Mouse (Mus musculus) lung, adult 18-20 months (tissue): ENCODE measurements around the gene Cntnap2.

Source experiments
- DNase-seq, 2 experiments: peaks; one replicate each; pipeline ENCODE4 v3.0.0; 2022; ENCODE audit warnings: mixed read lengths in 2 of 2

The Cntnap2 gene

GRCm38 (mm10) chr6:45059091-45059490 lies at the start of gene Cntnap2:
Cntnap2 (plus strand) TSS chr6:45059357.
- no peak for DNase-seq

GRCm38 (mm10) chr6:45026011-45026682 lies 33.0 kb upstream of the Cntnap2 start:
- DNase-seq, result no peak

GRCm38 (mm10) chr6:45039454-45039853 lies 19.7 kb upstream of the Cntnap2 start:
- no peak for DNase-seq

DNA sequence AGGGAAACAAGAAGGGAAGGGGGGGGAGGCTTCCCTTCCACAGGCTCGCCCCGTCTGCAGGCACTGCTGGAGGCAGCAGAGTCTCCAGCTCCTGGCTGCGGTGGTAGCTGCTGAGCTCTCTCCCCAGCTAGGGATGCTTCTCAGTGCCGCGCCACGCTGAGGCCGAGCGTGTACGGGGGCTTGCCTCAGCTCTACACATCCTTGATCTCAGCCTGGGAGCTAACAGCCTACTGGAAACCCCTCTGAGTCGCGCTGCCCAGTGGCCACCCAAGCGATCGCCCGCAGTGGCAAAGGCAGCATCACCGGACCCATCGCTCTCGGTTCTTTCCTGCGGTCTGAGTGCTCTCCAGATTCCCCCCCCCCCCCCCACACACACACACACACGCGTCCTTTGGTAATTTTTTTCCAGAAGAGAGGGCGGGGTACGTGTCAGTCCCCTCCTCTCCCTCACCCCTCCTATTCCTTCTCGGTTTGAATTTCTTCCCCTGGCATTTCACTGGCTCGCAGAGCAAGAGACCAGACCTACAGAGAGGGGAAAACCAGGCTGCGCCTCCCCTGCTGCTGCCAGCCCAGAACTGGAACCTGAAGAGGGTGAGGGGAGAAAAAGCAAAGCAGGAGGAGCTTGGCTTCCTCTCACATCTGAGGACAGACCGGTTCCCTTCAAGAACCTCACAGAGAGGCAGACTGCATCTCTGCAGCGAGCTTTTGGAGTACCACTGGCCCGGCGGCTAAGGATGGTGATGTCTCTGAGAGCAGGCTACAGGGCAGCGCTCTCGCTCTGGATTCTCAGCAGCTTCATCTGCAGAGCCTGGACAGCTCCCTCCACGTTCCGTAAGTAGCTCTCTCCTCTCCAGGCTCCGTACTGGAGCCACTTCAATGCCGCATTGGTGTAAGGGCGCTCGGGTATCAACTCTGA lies 657 bp downstream of the Cntnap2 start:
- DNase-seq, result no peak

DNA sequence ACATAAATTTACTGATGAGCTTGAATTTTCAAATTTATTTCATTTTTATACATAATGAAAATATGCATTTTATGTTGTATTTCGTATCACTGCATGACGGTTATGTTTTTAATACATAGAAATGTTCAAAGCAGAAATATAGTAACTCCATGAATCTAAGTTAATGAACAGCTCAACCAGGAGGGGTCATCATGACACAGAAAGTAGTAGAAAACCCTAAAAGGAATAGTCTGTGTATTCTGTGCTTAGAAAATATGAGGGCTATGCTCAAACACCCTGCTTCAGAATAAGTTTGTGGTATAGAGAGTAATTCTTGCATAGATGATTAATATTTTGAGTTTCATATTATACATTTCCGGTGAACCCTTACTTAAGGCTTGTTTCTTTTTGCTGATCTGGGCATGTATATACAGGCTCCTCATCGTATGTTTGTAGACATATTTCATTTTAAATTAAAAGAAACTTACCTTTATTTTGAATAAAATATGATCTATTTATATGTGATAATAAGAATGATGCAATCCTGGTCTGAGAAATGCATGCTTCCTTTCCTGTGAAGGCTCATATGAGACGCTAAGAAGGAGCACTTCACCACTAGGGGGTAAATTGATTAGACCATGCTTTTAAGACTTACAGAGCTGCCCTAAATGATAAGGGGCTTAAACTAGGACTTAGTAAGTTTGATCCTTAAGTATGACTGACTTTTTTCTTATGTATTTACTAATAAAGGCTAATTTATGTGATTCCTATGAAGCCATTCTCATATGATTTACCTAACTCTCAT lies 3.2 kb downstream of the Cntnap2 start:
- DNase-seq, result no peak

DNA sequence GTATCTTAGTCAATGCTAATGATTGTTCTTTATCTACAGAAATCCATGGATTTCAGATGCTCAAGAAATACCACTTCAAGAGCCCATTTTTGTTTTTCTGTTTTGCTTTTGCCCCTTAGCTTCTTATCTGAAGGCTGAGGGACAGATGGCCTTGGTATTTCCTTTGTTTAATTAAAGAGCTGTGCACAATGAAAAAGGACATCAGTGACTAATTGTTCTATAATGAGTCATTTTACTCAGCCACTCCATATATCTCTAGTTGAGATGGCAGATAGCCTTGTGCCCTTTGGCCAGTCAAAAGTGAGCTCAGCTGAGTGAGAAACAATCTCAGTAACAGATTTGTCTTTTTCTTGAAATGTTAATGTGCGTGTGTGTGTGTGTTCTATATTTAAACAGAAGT lies 29.1 kb downstream of the Cntnap2 start:
- DNase-seq, result no peak

GRCm38 (mm10) chr6:45113613-45114012 lies 54.5 kb downstream of the Cntnap2 start:
- no peak for DNase-seq

- DNase-seq, result no peak
Measured at GRCm38 (mm10) chr6:45144882-45145281, 85.7 kb downstream of the Cntnap2 start.

DNA sequence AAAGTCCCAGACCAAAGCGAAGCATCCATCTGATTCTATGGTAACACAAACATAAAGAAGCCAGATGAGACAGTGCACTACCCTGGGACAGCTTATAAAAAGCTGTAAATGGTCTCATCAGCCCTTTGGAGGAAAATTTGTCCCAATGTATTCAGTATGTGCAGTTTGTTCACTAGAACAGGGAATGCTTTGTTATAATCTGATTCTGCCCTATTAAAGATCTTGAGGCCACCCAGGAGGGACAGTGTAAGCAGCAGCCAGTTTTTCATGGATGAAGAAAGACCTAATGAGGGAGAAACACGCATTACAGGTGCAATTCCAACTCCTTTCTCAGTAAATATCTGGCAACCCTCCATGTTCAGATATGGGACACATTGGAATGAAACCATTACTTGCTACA lies 145.9 kb downstream of the Cntnap2 start:
- no peak for DNase-seq

DNA sequence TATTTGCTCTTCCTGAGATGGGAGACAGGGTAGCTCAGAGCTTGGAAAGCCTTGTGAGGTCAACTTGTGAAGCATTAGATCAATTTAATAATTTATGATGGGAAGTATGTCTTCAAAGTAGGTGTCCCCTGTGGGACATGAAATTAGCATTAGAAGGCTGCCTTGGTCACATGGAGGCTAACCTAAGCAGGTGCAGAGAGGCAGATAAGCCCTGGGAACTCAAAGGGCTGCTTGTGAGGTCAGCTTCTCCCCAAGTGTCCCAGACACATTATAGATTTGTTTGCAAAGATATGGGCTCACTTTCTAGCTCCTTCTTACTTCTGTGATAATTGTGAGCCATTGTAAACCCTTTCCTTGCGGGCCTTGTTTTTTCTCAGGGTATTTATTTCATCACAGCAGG lies 155.2 kb downstream of the Cntnap2 start:
- no peak for DNase-seq

- DNase-seq, result no peak
Measured at GRCm38 (mm10) chr6:45229002-45229401, 169.8 kb downstream of the Cntnap2 start.

GRCm38 (mm10) chr6:45232571-45232970 lies 173.4 kb downstream of the Cntnap2 start:
- DNase-seq, result no peak

DNA sequence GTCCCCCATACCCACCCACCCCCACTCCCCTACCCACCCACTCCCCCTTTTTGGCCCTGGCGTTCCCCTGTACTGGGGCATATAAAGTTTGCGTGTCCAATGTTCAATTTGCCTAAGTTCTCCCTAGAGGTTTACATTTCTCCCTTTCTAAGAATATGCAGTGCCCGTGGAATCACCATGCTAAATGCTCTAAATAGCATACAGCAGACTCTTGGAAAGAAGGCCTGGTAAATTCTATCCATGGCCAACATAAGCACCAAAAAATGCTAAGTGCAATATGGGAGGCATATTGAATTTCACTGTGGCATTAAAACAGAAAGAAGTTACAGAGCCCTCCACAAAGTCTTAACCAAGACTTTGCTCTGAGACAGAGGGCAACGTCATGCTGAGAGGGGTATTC lies 177.4 kb downstream of the Cntnap2 start:
- DNase-seq, result no peak

GRCm38 (mm10) chr6:45238117-45238516 lies 179.0 kb downstream of the Cntnap2 start:
- no peak for DNase-seq

- DNase-seq, result peak in 1 of 2 experiments; percentile 1
Measured at GRCm38 (mm10) chr6:45241218-45241617, 182.1 kb downstream of the Cntnap2 start.

DNA sequence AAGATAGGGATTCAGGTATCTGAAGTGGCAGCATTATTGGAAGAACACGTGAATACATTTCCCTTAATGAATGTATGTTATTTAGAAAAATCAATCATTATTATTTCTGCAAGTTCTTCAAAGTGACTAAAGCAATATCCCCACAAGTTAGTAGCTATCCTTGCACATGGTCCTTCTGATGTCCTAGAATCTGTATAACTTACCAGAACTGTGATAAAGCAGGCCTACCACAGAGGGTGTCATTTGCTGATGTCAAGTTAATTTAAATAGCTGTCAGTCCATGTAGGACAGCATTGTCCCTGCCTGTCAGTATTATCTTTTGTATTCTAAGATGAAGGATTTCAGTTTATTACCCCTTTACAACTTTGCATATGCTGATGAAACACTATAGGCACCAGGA lies 185.5 kb downstream of the Cntnap2 start:
- no peak for DNase-seq

DNA sequence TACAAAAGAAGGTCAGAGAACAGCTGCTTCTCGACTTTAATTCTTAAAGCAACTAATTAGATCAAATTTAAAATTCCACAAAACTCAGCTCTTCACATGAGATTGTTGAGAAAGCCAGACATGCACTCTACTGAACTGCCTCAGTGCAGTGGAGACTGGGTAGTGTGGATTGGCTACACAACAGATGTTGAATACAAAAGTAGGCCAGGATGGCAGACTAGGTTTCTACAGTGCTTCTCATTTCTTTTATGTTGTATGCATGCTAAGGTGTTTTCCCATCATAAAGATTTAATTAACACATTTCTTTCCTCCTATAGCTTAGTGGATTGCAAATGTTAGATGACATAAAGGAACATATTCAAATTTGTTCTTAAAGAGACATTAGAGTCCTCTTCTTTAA lies 198.9 kb downstream of the Cntnap2 start:
- DNase-seq, result no peak

DNA sequence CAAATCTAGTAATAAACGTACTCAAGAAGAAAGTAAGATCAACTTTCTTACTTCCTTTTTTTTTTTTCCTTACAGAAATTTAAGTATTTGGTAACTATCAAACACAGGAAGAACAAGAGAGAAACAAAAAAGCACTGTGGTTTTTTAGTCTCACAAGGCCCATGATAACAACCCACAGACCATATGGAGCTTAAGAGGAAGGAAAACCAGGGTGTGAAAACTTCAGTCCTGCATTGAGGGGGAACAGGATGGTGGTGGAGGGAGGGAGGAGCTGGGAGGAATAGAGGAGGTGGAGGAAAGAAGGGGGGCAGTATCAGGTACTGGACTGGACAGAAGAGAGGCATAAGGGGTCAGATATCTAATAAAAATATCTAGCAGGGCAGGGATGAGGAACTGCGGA lies 212.4 kb downstream of the Cntnap2 start:
- DNase-seq, result no peak

GRCm38 (mm10) chr6:45273259-45273775 lies 214.2 kb downstream of the Cntnap2 start:
- no peak for DNase-seq

DNA sequence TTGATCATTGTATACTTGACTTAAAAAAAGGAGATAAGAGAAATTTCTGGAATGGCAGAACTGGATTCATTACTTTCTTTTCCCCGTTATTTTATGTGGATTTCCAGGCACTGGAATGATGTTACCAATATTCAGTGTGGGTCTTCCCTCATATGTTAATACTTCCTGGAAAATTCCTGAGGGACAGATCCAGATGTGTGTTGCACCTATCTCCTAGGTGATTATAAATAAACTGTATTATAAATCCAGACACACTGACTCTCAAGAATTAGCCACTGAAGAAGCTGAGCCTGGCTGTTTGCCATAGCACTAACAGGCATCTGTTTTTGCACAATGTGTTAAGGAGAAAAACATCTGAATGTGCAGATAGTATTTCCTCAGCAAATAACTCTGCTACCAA lies 231.0 kb downstream of the Cntnap2 start:
- no peak for DNase-seq

DNA sequence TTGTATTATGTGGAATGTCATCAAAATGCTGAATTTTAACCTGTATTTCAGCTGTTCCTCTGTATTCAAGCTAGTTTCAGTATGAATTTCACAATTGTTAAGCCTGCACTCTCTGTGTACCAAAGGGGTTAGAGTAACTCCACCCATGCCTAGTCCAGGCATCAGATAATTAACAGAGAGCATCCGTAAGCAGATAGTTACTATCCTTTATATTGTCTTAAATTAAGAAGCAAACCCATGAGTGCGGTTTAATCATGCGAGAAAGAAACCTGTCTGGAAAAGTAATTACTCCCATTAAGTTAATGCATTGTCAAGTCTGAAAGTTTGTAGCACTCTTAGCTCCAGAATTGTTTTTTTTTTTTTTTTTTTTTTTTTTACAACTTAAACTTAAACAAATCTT lies 258.3 kb downstream of the Cntnap2 start:
- no peak for DNase-seq

DNA sequence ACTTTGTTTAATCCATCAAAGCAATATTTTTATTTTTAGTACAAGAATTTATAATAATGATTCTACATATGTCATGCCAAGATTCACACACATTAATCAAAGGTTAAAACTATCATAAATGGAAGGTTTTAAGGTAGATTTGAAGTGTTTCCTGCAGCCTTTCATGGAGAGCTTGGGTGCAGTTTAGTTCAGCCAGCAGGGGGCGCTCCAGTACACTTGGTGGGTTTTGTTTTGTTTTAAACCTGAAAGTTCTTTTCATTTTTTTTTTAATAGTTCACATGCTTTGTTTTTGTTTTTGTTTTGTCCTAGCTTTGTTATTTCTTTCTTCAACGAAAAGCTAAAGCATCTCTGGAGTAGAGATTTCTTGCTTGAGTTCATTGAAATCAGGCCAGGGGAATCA lies 264.3 kb downstream of the Cntnap2 start:
- DNase-seq, result peak in 1 of 2 experiments; percentile 1

- DNase-seq, result no peak
Measured at GRCm38 (mm10) chr6:45327952-45328485, 268.9 kb downstream of the Cntnap2 start.
